Mouse (Mus musculus) forebrain, postnatal 0 days (tissue): ENCODE measurements around the gene Ptma. TPM values are rescaled to one million over a fixed set of nuclear protein-coding genes. Genes with fewer than 3 reads are reported as not detected.
"Not testable (repeated sequence)": the region's sequence is repeated elsewhere in the genome, so short reads cannot be mapped to it uniquely, and the experiment has no call there.

Experiments
- ATAC-seq: fragments of 200-750 bp; cut with Nextera tagmentation; 2 replicates; pipeline ENCODE4 v1.8.0; 2017; ENCODE audit warnings: mild to moderate bottlenecking, moderate library complexity
- DNase-seq: peaks from one replicate; pipeline ENCODE4 v3.0.0-alpha.2; 2015
- H3K27ac ChIP-seq: fragments of 300-500 bp; sonication (generic); 2 replicates; pipeline ENCODE4 v1.5.1; 2014; ENCODE audit warnings: low read depth, mild to moderate bottlenecking, antibody characterized with exemption, low read length, moderate library complexity, mixed read lengths
- H3K27me3 ChIP-seq: fragments of 300-500 bp; sonication (generic); 2 replicates; pipeline ENCODE4 v1.6.1; 2014; ENCODE audit warnings: mild to moderate bottlenecking, low read length, mixed read lengths; ENCODE audit not compliant: insufficient read depth
- H3K36me3 ChIP-seq: fragments of 300-500 bp; sonication (generic); 2 replicates; pipeline ENCODE4 v1.6.1; 2014; ENCODE audit warnings: mild to moderate bottlenecking, moderate library complexity; ENCODE audit not compliant: insufficient read depth
- H3K4me1 ChIP-seq: fragments of 300-500 bp; sonication (generic); 2 replicates; pipeline ENCODE4 v1.6.1; 2014; ENCODE audit warnings: antibody characterized with exemption; ENCODE audit not compliant: insufficient read depth
- H3K4me2 ChIP-seq: fragments of 300-500 bp; sonication (generic); 2 replicates; pipeline ENCODE4 v1.6.1; 2014; ENCODE audit warnings: low read depth, mild to moderate bottlenecking, moderate library complexity
- H3K4me3 ChIP-seq: fragments of 300-500 bp; sonication (generic); 2 replicates; pipeline ENCODE4 v1.5.1; 2014; ENCODE audit warnings: low read depth, low read length, mixed read lengths
- H3K9ac ChIP-seq: fragments of 300-500 bp; sonication (generic); 2 replicates; pipeline ENCODE4 v1.6.1; 2014; ENCODE audit warnings: mild to moderate bottlenecking
- H3K9me3 ChIP-seq: fragments of 300-500 bp; sonication (generic); 2 replicates; pipeline ENCODE4 v1.6.1; 2016; ENCODE audit warnings: low read length
- CTCF ChIP-seq: sonication (generic); IDR thresholded peaks from 2 replicates; pipeline ENCODE4 v1.5.1; 2016; ENCODE audit warnings: antibody characterized with exemption, control low read depth, low read depth
- WGBS: fragments of 180-500 bp; shearing (Covaris S2); extraction: QIAGEN DNeasy Blood & Tissue Kit; methylation state at CpG from one replicate; pipeline ENCODE4 v1.1.7; 2014; 5-methylcytosine and 5-hydroxymethylcytosine counted together
- polyA plus RNA-seq: library from polyadenylated mRNA; unstranded; fragments of >200 nt; fragmentation: Nextera tagmentation; extraction: Ambion mirVana; gene quantifications from 2 replicates; pipeline ENCODE4 v1.2.1, GENCODE M21; 2015
- total RNA-seq: library from RNA; depleted of rRNA; stranded (reverse); fragments of >200 nt; gene quantifications from 2 replicates; pipeline ENCODE4 v1.2.3, GENCODE M21; 2014

Gene Ptma
- total and polyA plus RNA-seq, 2 experiments from 2014 or later = 1,724 to 1,968 TPM

- ATAC-seq = no peak
- peak; percentile 47 for DNase-seq
- no peaks in the 10 kb centered on the region for H3K9me3 ChIP-seq
- H3K4me2 ChIP-seq = no peak overlapping the region; the same call in 1 of the 2 replicates
- H3K27me3 ChIP-seq = no peaks in the 10 kb centered on the region
- no peak overlapping the region for H3K9ac ChIP-seq
- WGBS = 11% methylated on average over 4 of the region's 4 CpGs
- no peak overlapping the region for H3K4me3 ChIP-seq
- H3K36me3 ChIP-seq = peaks cover 13% of the 10 kb centered on the region
- H3K4me1 ChIP-seq = 0 out of 2 replicates have a peak, but pooled peaks cover 8% of the 10 kb centered on the region
- TF ChIP-seq CTCF = no peak
- peak overlapping the region; percentile 9; the same call in 1 of the 2 replicates for H3K27ac ChIP-seq
Observed at GRCm38 (mm10) chr1:86530871-86531546, 4.5 kb downstream of the Ptma start.

DNA sequence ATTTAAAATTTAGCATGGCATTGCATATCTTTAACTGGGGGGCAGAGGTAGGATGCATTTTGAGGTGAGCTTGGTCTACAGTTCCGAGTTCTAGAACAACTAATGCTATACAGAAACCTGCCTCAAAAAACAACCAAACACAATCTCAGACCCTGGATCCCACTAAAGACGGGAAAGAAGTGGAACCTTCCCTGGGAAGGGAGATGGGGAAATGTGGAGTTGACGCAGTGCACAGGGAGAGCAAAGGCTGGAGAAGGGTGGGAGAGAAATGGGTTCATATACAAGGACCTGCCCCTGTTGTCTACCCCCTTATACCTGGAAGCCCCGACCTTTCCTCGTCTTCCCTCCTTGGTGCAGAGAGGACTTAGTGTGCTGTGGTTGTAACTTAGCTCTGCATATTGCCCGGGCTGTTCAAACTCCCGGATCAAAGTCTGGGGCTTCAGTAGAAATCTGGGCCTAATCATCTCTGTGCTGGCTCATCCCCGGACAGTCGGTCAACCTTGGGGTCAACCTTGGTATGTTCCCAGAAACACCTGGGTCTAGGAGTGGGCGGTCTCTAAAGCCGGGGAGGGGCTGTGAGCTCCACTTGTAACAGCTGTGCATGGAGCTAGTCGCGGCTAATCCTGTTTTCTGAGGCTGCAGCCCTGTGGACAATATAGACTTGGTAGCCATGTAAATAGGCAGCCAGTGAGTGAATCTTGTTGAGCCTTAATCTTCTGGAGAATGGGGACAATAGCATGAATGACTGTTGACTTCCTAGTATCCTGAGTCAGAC, 5.2 kb downstream of the Ptma start:
- Histone ChIP-seq H3K4me1 (0 out of 2 replicates have a peak, but pooled peaks cover 8% of the 10 kb centered on the region), H3K36me3 (peaks cover 13% of the 10 kb centered on the region), H3K27ac (0 out of 2 replicates have a peak overlapping the region, but pooled peaks have one; percentile 9), H3K4me3 (peak overlapping the region; percentile 13; the same call in 1 of the 2 replicates), H3K9me3 (no peaks in the 10 kb centered on the region), H3K4me2 (peak overlapping the region; percentile 36), H3K9ac (peak overlapping the region; percentile 23), H3K27me3 (no peaks in the 10 kb centered on the region)
- no peak for TF ChIP-seq CTCF
- ATAC-seq (peak; percentile 0), DNase-seq (no peak)
- WGBS = 4% methylated on average over 13 of the region's 13 CpGs

- H3K27ac ChIP-seq = no peak overlapping the region
- H3K4me2 ChIP-seq = peak overlapping the region; percentile 36
- peak overlapping the region; percentile 13; the same call in 1 of the 2 replicates for H3K4me3 ChIP-seq
- TF ChIP-seq CTCF = peak; percentile 89
- no peaks in the 10 kb centered on the region for H3K9me3 ChIP-seq
- peak; percentile 95 for DNase-seq
- ATAC-seq = peak; percentile 55
- H3K4me1 ChIP-seq = 0 out of 2 replicates have a peak, but pooled peaks cover 8% of the 10 kb centered on the region
- WGBS = 24% methylated on average over 11 of the region's 11 CpGs
- no peaks in the 10 kb centered on the region for H3K27me3 ChIP-seq
- peak overlapping the region; percentile 23 for H3K9ac ChIP-seq
- peaks cover 13% of the 10 kb centered on the region for H3K36me3 ChIP-seq
Observed at GRCm38 (mm10) chr1:86532362-86533051, 6.0 kb downstream of the Ptma start.

- ATAC-seq (peak; percentile 63), DNase-seq (peak; percentile 78)
- H3K9me3 ChIP-seq = no peaks in the 10 kb centered on the region
- 0 out of 2 replicates have a peak, but pooled peaks cover 8% of the 10 kb centered on the region for H3K4me1 ChIP-seq
- H3K4me2 ChIP-seq = no peak overlapping the region
- H3K27ac ChIP-seq = peak overlapping the region; percentile 48; the same call in 1 of the 2 replicates
- peaks cover 13% of the 10 kb centered on the region for H3K36me3 ChIP-seq
- peak; percentile 35 for TF ChIP-seq CTCF
- 65% methylated on average over 6 of the region's 6 CpGs for WGBS
- no peak overlapping the region for H3K4me3 ChIP-seq
- no peaks in the 10 kb centered on the region for H3K27me3 ChIP-seq
- H3K9ac ChIP-seq = no peak overlapping the region
Observed at GRCm38 (mm10) chr1:86533411-86534130, 7.0 kb downstream of the Ptma start.

DNA sequence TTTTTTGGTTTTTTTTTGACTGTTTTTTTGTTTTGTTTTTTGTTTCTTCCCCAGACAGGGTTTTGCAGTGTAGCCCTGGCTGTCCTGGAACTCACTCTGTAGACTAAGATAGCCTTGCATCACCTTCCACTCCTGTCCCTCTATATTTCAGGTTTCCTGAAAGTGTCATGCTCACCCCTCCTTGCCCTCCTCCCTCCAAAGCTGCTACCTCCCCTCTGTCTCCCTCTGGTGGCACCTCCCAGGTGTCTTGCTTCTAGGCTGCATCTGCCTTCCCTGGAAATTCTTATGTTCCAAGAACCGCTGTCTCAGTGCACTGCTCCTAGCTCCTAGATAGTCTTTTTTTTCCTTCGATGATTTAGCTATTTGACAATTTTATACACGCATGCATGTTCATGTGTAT, 11.9 kb downstream of the Ptma start:
- no peak overlapping the region for H3K9ac ChIP-seq
- H3K27me3 ChIP-seq = no peaks in the 10 kb centered on the region
- H3K4me2 ChIP-seq = no peak overlapping the region
- WGBS = 65% methylated on average over 3 of the region's 3 CpGs
- no peak overlapping the region for H3K4me3 ChIP-seq
- DNase-seq (no peak), ATAC-seq (no peak)
- H3K4me1 ChIP-seq = no peaks in the 10 kb centered on the region
- H3K36me3 ChIP-seq = peaks cover 19% of the 10 kb centered on the region
- H3K9me3 ChIP-seq = no peaks in the 10 kb centered on the region
- TF ChIP-seq CTCF = peak; percentile 48
- H3K27ac ChIP-seq = no peak overlapping the region

DNA sequence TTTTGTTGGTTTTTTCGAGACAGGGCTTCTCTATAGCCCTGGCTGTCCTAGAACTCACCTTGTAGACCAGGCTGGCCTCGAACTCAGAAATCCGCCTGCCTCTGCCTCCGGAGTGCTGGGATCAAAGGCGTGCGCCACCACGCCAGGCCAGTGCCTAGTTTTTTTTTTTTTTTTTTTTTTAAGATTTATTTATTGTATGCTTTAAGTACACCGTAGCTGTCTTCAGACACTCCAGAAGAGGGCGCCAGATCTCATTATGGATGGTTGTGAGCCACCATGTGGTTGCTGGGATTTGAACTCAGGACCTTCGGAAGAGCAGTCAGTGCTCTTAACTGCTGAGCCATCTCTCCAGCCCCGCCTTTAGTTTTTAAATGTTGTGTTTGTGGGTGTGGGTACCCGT, 13.1 kb downstream of the Ptma start:
- not testable (repeated sequence) for H3K27ac ChIP-seq, ATAC-seq, DNase-seq, H3K9me3 ChIP-seq, H3K9ac ChIP-seq, H3K4me3 ChIP-seq, H3K4me1 ChIP-seq, H3K4me2 ChIP-seq, H3K27me3 ChIP-seq
- peaks cover 31% of the 10 kb centered on the region for H3K36me3 ChIP-seq
- WGBS = 91% methylated on average over 12 of the region's 12 CpGs
